Mouse (Mus musculus): ENCODE results near the gene Dnah11. TPM values are rescaled to one million over a fixed set of nuclear protein-coding genes. Genes with fewer than 3 reads are reported as not detected.

The Dnah11 gene
- polyA plus RNA-seq, 1 experiment from 2014 or later: 0.17 TPM

- Histone ChIP-seq H3K4me2 (ENCODE audit: low read depth, low read length) (no peak overlapping the region), H3K36me3 (ENCODE audit: control insufficient read depth, insufficient read depth) (no peaks in the 10 kb centered on the region), H3K27ac (ENCODE audit: low read length) (no peak overlapping the region), H3K9me3 (replicated peaks; ENCODE audit: control insufficient read depth, low read length) (no peaks in the 10 kb centered on the region), H3K4me3 (ENCODE audit: low read depth, low read length) (no peak overlapping the region), H3K9ac (ENCODE audit: low read depth, low read length) (no peak overlapping the region), H3K27me3 (ENCODE audit: control insufficient read depth, insufficient read depth, low read depth, low read length) (no peaks in the 10 kb centered on the region), H3K4me1 (ENCODE audit: control insufficient read depth, low read depth, low read length) (no peaks in the 10 kb centered on the region)
- no peak for ATAC-seq (ENCODE audit: low read depth)
- WGBS (ENCODE audit: insufficient replicate concordance): 47% methylated on average over 9 of the region's 9 CpGs
Measured at GRCm38 (mm10) chr12:118078434-118078989, 120.3 kb downstream of the Dnah11 start.

DNA sequence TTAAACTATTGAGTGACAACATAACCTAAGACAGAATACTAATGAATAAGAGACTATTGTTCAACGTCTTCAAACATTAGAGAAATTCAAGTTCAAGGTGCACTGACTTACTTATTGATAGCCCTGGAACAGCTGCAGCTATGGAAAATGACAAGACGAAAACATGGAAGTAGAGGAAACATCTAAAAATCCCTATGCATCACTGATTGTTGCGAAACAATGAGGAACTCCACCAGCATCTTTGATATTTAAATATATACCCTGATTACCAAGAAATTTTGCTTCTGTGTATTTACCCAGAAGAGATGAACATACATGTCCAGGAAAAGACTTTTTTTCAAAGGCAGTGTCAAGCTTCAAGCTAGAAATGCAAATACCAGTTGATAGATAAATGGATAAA is 122.0 kb downstream of the Dnah11 start:
- no peak overlapping the region for H3K4me3 ChIP-seq (ENCODE audit: low read depth, low read length)
- no peak overlapping the region for H3K4me2 ChIP-seq (ENCODE audit: low read depth, low read length)
- no peak for ATAC-seq (ENCODE audit: low read depth)
- H3K36me3 ChIP-seq (ENCODE audit: control insufficient read depth, insufficient read depth): no peaks in the 10 kb centered on the region
- H3K27me3 ChIP-seq (ENCODE audit: control insufficient read depth, insufficient read depth, low read depth, low read length): no peaks in the 10 kb centered on the region
- no peak overlapping the region for H3K9ac ChIP-seq (ENCODE audit: low read depth, low read length)
- no peak overlapping the region for H3K27ac ChIP-seq (ENCODE audit: low read length)
- no peaks in the 10 kb centered on the region for H3K4me1 ChIP-seq (ENCODE audit: control insufficient read depth, low read depth, low read length)
- 65% methylated on average over 3 of the region's 3 CpGs for WGBS (ENCODE audit: insufficient replicate concordance)
- no peaks in the 10 kb centered on the region for H3K9me3 ChIP-seq (replicated peaks; ENCODE audit: control insufficient read depth, low read length)

DNA sequence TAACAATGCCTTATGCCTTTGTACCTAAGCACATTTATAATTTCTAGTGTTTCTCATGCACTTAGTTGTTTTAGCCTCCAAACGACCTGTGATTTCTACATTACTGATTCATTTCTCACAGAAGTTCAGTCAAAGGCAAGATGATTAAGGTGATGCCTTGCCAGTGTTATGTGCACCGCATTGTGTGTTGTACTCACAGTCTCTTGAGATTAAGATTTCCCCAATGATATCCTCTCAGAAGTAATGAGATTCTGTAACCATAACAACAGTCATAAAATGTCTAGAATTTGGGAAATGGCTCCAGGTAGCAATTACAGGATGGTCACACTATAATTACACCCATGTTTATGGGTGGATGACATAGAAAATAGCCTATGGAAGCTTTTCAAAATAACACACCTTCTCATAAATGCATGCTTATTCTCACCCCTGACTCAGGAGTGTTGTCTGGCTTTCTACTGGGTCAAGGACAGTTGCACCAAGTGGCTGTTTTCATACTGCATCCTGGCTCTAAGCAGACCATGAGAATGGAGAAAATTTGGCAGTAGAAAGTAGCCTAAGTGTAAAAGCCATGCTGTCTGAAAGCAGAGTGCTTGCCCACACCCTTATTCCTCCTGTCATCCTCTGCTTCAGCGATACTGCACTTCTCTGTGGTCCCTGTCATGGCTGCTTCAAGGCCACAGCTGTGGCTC is 126.5 kb downstream of the Dnah11 start:
- Histone ChIP-seq H3K27me3 (ENCODE audit: control insufficient read depth, insufficient read depth, low read depth, low read length) (no peaks in the 10 kb centered on the region), H3K4me2 (ENCODE audit: low read depth, low read length) (no peak overlapping the region), H3K9me3 (replicated peaks; ENCODE audit: control insufficient read depth, low read length) (no peaks in the 10 kb centered on the region), H3K4me1 (ENCODE audit: control insufficient read depth, low read depth, low read length) (no peaks in the 10 kb centered on the region), H3K4me3 (ENCODE audit: low read depth, low read length) (no peak overlapping the region), H3K27ac (ENCODE audit: low read length) (no peak overlapping the region), H3K9ac (ENCODE audit: low read depth, low read length) (no peak overlapping the region), H3K36me3 (ENCODE audit: control insufficient read depth, insufficient read depth) (no peaks in the 10 kb centered on the region)
- no peak for ATAC-seq (ENCODE audit: low read depth)
- WGBS (ENCODE audit: insufficient replicate concordance): 53% methylated on average over 3 of the region's 3 CpGs

DNA sequence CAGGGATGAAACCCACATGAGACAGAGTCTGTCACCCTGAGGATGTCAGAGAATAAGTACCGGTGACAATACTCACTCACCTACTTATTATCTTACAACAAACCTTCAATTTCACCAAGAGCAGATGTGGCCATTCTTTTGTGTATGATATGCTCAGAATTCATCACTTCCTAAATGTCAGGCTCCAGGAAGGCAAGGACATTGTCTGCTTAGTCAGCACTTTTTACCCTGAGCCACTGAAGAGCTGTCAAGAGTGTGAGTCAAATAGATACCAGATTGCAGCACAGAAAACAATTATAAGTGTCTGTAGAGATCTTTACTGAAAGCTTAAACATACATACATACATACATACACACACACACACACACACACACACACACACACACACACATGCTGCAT is 127.2 kb downstream of the Dnah11 start:
- no peak for ATAC-seq (ENCODE audit: low read depth)
- no peak overlapping the region for H3K9ac ChIP-seq (ENCODE audit: low read depth, low read length)
- no peaks in the 10 kb centered on the region for H3K4me1 ChIP-seq (ENCODE audit: control insufficient read depth, low read depth, low read length)
- no peaks in the 10 kb centered on the region for H3K36me3 ChIP-seq (ENCODE audit: control insufficient read depth, insufficient read depth)
- 80% methylated on average over 1 of the region's 1 CpGs for WGBS (ENCODE audit: insufficient replicate concordance)
- H3K4me3 ChIP-seq (ENCODE audit: low read depth, low read length): no peak overlapping the region
- no peaks in the 10 kb centered on the region for H3K9me3 ChIP-seq (replicated peaks; ENCODE audit: control insufficient read depth, low read length)
- H3K27ac ChIP-seq (ENCODE audit: low read length): no peak overlapping the region
- no peak overlapping the region for H3K4me2 ChIP-seq (ENCODE audit: low read depth, low read length)
- no peaks in the 10 kb centered on the region for H3K27me3 ChIP-seq (ENCODE audit: control insufficient read depth, insufficient read depth, low read depth, low read length)

- 35% methylated on average over 4 of the region's 4 CpGs for WGBS (ENCODE audit: insufficient replicate concordance)
- Histone ChIP-seq H3K9me3 (replicated peaks; ENCODE audit: control insufficient read depth, low read length) (no peaks in the 10 kb centered on the region), H3K27ac (ENCODE audit: low read length) (no peak overlapping the region), H3K27me3 (ENCODE audit: control insufficient read depth, insufficient read depth, low read depth, low read length) (no peaks in the 10 kb centered on the region), H3K36me3 (ENCODE audit: control insufficient read depth, insufficient read depth) (no peaks in the 10 kb centered on the region), H3K9ac (ENCODE audit: low read depth, low read length) (no peak overlapping the region), H3K4me2 (ENCODE audit: low read depth, low read length) (no peak overlapping the region), H3K4me1 (ENCODE audit: control insufficient read depth, low read depth, low read length) (no peaks in the 10 kb centered on the region), H3K4me3 (ENCODE audit: low read depth, low read length) (no peak overlapping the region)
- no peak for ATAC-seq (ENCODE audit: low read depth)
Measured at GRCm38 (mm10) chr12:118068785-118069184, 130.1 kb downstream of the Dnah11 start.

DNA sequence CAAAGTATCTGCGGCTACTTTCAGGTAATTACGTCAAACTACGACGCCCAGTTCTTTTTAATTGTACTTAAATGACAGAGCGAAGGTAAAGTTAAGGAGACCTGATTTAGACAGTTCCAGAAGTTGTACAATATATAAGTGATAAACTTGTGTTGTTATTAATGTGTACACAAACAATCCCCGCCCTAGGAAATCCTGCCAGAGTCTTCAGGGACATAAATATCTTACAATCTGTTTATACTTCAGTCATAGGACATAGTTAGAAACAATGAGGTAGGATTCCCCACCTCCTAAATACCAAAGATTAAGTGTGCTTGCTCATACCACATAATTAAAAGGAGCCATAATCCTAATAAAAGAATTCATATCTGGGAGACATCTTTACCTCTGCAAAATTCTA is 136.5 kb downstream of the Dnah11 start:
- Histone ChIP-seq H3K27ac (ENCODE audit: low read length) (no peak overlapping the region), H3K9me3 (replicated peaks; ENCODE audit: control insufficient read depth, low read length) (no peaks in the 10 kb centered on the region), H3K9ac (ENCODE audit: low read depth, low read length) (no peak overlapping the region), H3K36me3 (ENCODE audit: control insufficient read depth, insufficient read depth) (no peaks in the 10 kb centered on the region), H3K4me3 (ENCODE audit: low read depth, low read length) (no peak overlapping the region), H3K27me3 (ENCODE audit: control insufficient read depth, insufficient read depth, low read depth, low read length) (no peaks in the 10 kb centered on the region), H3K4me1 (ENCODE audit: control insufficient read depth, low read depth, low read length) (no peaks in the 10 kb centered on the region), H3K4me2 (ENCODE audit: low read depth, low read length) (no peak overlapping the region)
- no peak for ATAC-seq (ENCODE audit: low read depth)
- WGBS (ENCODE audit: insufficient replicate concordance): 74% methylated on average over 6 of the region's 6 CpGs

- Histone ChIP-seq H3K27me3 (ENCODE audit: control insufficient read depth, insufficient read depth, low read depth, low read length) (no peaks in the 10 kb centered on the region), H3K4me3 (ENCODE audit: low read depth, low read length) (no peak overlapping the region), H3K27ac (ENCODE audit: low read length) (no peak overlapping the region), H3K4me1 (ENCODE audit: control insufficient read depth, low read depth, low read length) (no peaks in the 10 kb centered on the region), H3K4me2 (ENCODE audit: low read depth, low read length) (no peak overlapping the region), H3K9me3 (replicated peaks; ENCODE audit: control insufficient read depth, low read length) (no peaks in the 10 kb centered on the region), H3K36me3 (ENCODE audit: control insufficient read depth, insufficient read depth) (no peaks in the 10 kb centered on the region), H3K9ac (ENCODE audit: low read depth, low read length) (no peak overlapping the region)
- ATAC-seq (ENCODE audit: low read depth): no peak
- WGBS (ENCODE audit: insufficient replicate concordance): 64% methylated on average over 10 of the region's 10 CpGs
Measured at GRCm38 (mm10) chr12:118056876-118057275, 142.0 kb downstream of the Dnah11 start.

DNA sequence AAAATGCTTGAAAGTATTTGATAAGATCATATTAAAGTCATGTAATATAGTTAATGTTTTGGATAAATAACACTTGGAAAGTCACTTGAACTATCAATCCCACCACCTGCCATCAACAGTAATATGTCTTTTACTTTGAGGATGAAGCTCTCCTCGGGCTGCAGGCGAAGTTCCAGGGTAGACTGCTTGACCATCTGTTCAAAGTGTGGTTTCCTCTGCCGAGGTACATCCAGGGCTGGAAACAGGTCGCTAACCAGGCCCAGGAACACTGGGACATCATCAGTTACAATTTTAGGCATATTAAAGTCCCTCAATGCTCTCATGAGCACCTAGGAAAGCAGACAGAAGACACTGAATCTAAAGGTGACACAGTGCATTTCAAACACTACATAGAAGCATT is 153.5 kb downstream of the Dnah11 start:
- Histone ChIP-seq H3K4me1 (ENCODE audit: control insufficient read depth, low read depth, low read length) (no peaks in the 10 kb centered on the region), H3K36me3 (ENCODE audit: control insufficient read depth, insufficient read depth) (no peaks in the 10 kb centered on the region), H3K9me3 (replicated peaks; ENCODE audit: control insufficient read depth, low read length) (no peaks in the 10 kb centered on the region), H3K4me3 (ENCODE audit: low read depth, low read length) (no peak overlapping the region), H3K4me2 (ENCODE audit: low read depth, low read length) (no peak overlapping the region), H3K27ac (ENCODE audit: low read length) (no peak overlapping the region), H3K9ac (ENCODE audit: low read depth, low read length) (no peak overlapping the region), H3K27me3 (ENCODE audit: control insufficient read depth, insufficient read depth, low read depth, low read length) (no peaks in the 10 kb centered on the region)
- ATAC-seq (ENCODE audit: low read depth): no peak
- WGBS (ENCODE audit: insufficient replicate concordance): 44% methylated on average over 4 of the region's 4 CpGs

DNA sequence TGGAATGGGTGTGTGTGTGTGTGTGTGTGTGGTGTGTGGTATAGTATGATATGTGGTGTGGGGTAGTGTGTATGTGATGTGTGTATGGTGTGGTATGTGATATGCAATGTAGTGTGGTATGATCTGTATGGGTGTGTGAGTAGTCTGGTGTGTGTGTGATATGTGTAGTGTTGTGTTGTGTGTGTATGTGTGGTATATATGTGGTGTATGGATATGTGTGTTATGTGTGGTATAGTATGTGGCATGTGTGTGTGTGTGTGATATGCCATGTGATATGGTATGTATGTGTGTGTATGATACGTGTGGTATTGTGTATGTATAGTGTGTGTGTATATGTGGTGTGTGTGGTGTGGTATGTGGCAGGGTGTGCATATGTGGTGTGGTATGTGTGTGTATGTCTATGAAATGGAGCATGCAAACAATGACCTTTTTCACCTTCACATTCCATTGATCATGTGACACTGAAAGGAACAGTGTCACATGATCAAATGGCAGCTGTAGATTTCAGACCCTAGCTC is 155.7 kb downstream of the Dnah11 start:
- no peak overlapping the region for H3K9ac ChIP-seq (ENCODE audit: low read depth, low read length)
- 0 out of 2 replicates have a peak, but pooled peaks have one; percentile 21 for ATAC-seq (ENCODE audit: low read depth)
- H3K36me3 ChIP-seq (ENCODE audit: control insufficient read depth, insufficient read depth): no peaks in the 10 kb centered on the region
- H3K9me3 ChIP-seq (replicated peaks; ENCODE audit: control insufficient read depth, low read length): no peaks in the 10 kb centered on the region
- no peaks in the 10 kb centered on the region for H3K27me3 ChIP-seq (ENCODE audit: control insufficient read depth, insufficient read depth, low read depth, low read length)
- 76% methylated on average over 1 of the region's 1 CpGs for WGBS (ENCODE audit: insufficient replicate concordance)
- no peak overlapping the region for H3K4me2 ChIP-seq (ENCODE audit: low read depth, low read length)
- H3K27ac ChIP-seq (ENCODE audit: low read length): no peak overlapping the region
- H3K4me1 ChIP-seq (ENCODE audit: control insufficient read depth, low read depth, low read length): no peaks in the 10 kb centered on the region
- no peak overlapping the region for H3K4me3 ChIP-seq (ENCODE audit: low read depth, low read length)
